Mouse (Mus musculus) liver, postnatal 0 days (tissue): ENCODE data around the gene Anxa9.
A peak's percentile ranks its signal among the peaks of the same experiment; 100 is the strongest.

Experiments used
- CTCF ChIP-seq: sonication (generic); IDR thresholded peaks from 2 replicates; pipeline ENCODE4 v1.5.1; 2016; ENCODE audit warnings: antibody characterized with exemption, low read depth
- EP300 ChIP-seq: IDR thresholded peaks from 2 replicates; pipeline ENCODE4 v1.6.1; 2016; ENCODE audit warnings: antibody characterized with exemption, low read depth, mild to moderate bottlenecking

DNA sequence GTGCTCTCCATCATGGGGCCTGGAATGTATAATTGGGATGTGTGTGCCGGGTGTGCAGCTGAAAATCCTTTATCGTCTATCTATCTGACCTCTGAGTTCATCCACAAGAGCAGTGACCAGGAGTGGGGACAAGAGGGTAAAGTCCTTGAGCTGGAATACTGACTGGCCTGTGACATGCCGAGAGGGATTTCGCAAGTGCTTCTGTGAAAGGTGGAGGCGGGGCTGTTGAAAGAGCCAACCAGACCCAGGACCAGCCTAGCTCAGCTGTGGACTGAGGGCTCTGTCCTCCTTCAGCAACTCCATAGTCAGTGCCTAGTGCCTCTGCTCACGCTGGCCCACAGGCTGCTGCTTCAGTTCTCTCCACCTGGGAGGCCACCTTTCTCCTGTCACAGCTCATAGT is 11.6 kb upstream of the Anxa9 start:
- TF ChIP-seq EP300 (peak; percentile 53; the same call in 1 of the 2 replicates), CTCF (no peak)
